Mouse (Mus musculus) myocyte (in vitro differentiated cells): ENCODE measurements around the gene Wdr64. TPM values are rescaled to one million over a fixed set of nuclear protein-coding genes. Genes with fewer than 3 reads are reported as not detected.

Source experiments
- H3K27me3 ChIP-seq: one replicate; pipeline ENCODE4 v1.6.1; 2011; ENCODE audit not compliant: control insufficient read depth, insufficient read depth, insufficient read length
- H3K36me3 ChIP-seq: one replicate; pipeline ENCODE4 v1.6.1; 2011; ENCODE audit not compliant: control insufficient read depth, insufficient read depth
- H3K4me2 ChIP-seq: one replicate; pipeline ENCODE4 v1.6.1; 2011; ENCODE audit warnings: low read depth, control low read depth
- H3K4me3 ChIP-seq: one replicate; pipeline ENCODE4 v1.5.1; 2011; ENCODE audit warnings: mild to moderate bottlenecking, control low read depth, moderate library complexity
- H3K79me2 ChIP-seq: one replicate; pipeline ENCODE4 v1.6.1; 2011; ENCODE audit not compliant: control insufficient read depth, insufficient read depth
- H3ac ChIP-seq: one replicate; pipeline ENCODE4 v1.6.1; 2011; ENCODE audit not compliant: control insufficient read depth, insufficient read length
- CEBPB ChIP-seq: IDR thresholded peaks from 2 replicates; pipeline ENCODE4 v1.6.1; 2011; ENCODE audit warnings: mild to moderate bottlenecking, moderate library complexity; ENCODE audit not compliant: poor library complexity, insufficient read depth, severe bottlenecking
- E2F4 ChIP-seq: IDR thresholded peaks from one replicate; pipeline ENCODE4 v1.6.1; 2011; ENCODE audit warnings: mild to moderate bottlenecking, control low read depth, moderate library complexity; ENCODE audit not compliant: insufficient read depth
- MAX ChIP-seq: IDR thresholded peaks from one replicate; pipeline ENCODE4 v1.6.1; 2011; ENCODE audit warnings: low read depth, mild to moderate bottlenecking, control low read depth
- MYOD1 ChIP-seq, 3 experiments: IDR thresholded peaks; one replicate each; pipeline ENCODE4 v1.6.1; 2011; ENCODE audit warnings: control low read depth in 2 of 3, low read depth in 2 of 3, mild to moderate bottlenecking in 2 of 3, moderate library complexity in 1 of 3; ENCODE audit not compliant: insufficient read length in 2 of 3, control insufficient read depth in 1 of 3
- MYOG ChIP-seq, 3 experiments: IDR thresholded peaks; one replicate each; pipeline ENCODE4 v1.6.1; 2011; ENCODE audit warnings: control low read depth in 2 of 3, low read depth in 2 of 3, mild to moderate bottlenecking in 2 of 3; ENCODE audit not compliant: insufficient read length in 2 of 3, control insufficient read depth in 1 of 3, insufficient read depth in 1 of 3
- POLR2A ChIP-seq: IDR thresholded peaks from one replicate; pipeline ENCODE4 v1.6.1; 2011; ENCODE audit warnings: low read depth, mild to moderate bottlenecking, control low read depth, moderate library complexity; ENCODE audit not compliant: insufficient read length
- POLR2AphosphoS2 ChIP-seq: IDR thresholded peaks from one replicate; pipeline ENCODE4 v1.6.1; 2011; ENCODE audit warnings: low read depth, control low read depth; ENCODE audit not compliant: insufficient read length
- REST ChIP-seq: IDR thresholded peaks from one replicate; pipeline ENCODE4 v1.6.1; 2011; ENCODE audit warnings: mild to moderate bottlenecking, control low read depth, moderate library complexity; ENCODE audit not compliant: insufficient read depth, insufficient read length
- SRF ChIP-seq: IDR thresholded peaks from one replicate; pipeline ENCODE4 v1.6.1; 2011; ENCODE audit warnings: low read depth; ENCODE audit not compliant: control insufficient read depth, insufficient read length
- TCF12 ChIP-seq: IDR thresholded peaks from one replicate; pipeline ENCODE4 v1.6.1; 2011; ENCODE audit warnings: mild to moderate bottlenecking, control low read depth; ENCODE audit not compliant: poor library complexity, insufficient read depth, severe bottlenecking
- TCF3 ChIP-seq: IDR thresholded peaks from one replicate; pipeline ENCODE4 v1.6.1; 2011; ENCODE audit warnings: low read depth, control low read depth; ENCODE audit not compliant: insufficient read length
- USF1 ChIP-seq: IDR thresholded peaks from one replicate; pipeline ENCODE4 v1.6.1; 2011; ENCODE audit warnings: low read depth, mild to moderate bottlenecking, control low read depth, moderate library complexity
- polyA plus RNA-seq: library from polyadenylated mRNA; unstranded; fragments of >200 nt; fragmentation: generic; extraction: Trizol; gene quantifications from one replicate; pipeline ENCODE4 v1.2.1, GENCODE M21; 2012; ENCODE audit warnings: missing spikeins

Gene Wdr64
- polyA plus RNA-seq, 1 experiment: not detected

GRCm38 (mm10) chr1:175670042-175670441, 28.4 kb upstream of the Wdr64 start:
- Histone ChIP-seq H3K79me2 (no peaks in the 10 kb centered on the region), H3K4me2 (no peak overlapping the region), H3ac (no peak overlapping the region), H3K27me3 (no peaks in the 10 kb centered on the region), H3K36me3 (no peaks in the 10 kb centered on the region), H3K4me3 (no peak overlapping the region)
- peak in 1 of 3 experiments; percentile 28 for TF ChIP-seq MYOD1 (IDR thresholded peaks at IDR 0.05; ENCODE audit: control insufficient read depth in 1 of 3, insufficient read length in 2 of 3, low read depth in 2 of 3)
- TF ChIP-seq E2F4: no peak

GRCm38 (mm10) chr1:175671626-175672025, 26.8 kb upstream of the Wdr64 start:
- no peaks in the 10 kb centered on the region for H3K27me3 ChIP-seq
- no peak overlapping the region for H3ac ChIP-seq
- TF ChIP-seq REST (no peak), POLR2AphosphoS2 (no peak), MAX (no peak), TCF12 (no peak), E2F4 (no peak), MYOD1 (IDR thresholded peaks at IDR 0.05; ENCODE audit: control insufficient read depth in 1 of 3, insufficient read length in 2 of 3, low read depth in 2 of 3) (no peak)
- no peak overlapping the region for H3K4me2 ChIP-seq
- H3K4me3 ChIP-seq: no peak overlapping the region
- no peaks in the 10 kb centered on the region for H3K36me3 ChIP-seq
- H3K79me2 ChIP-seq: no peaks in the 10 kb centered on the region

GRCm38 (mm10) chr1:175673563-175674325, 24.6 kb upstream of the Wdr64 start:
- H3K79me2 ChIP-seq: no peaks in the 10 kb centered on the region
- H3K36me3 ChIP-seq: peaks cover 5% of the 10 kb centered on the region
- H3ac ChIP-seq: no peak overlapping the region
- H3K27me3 ChIP-seq: no peaks in the 10 kb centered on the region
- H3K4me2 ChIP-seq: peak overlapping the region; percentile 38
- TF ChIP-seq MYOD1 (IDR thresholded peaks at IDR 0.05; ENCODE audit: control insufficient read depth in 1 of 3, insufficient read length in 2 of 3, low read depth in 2 of 3): peak in 2 of 3 experiments; percentile 5 to 84
- no peak for TF ChIP-seq POLR2AphosphoS2
- TF ChIP-seq USF1: no peak
- peak; percentile 0 for TF ChIP-seq TCF12
- no peak for TF ChIP-seq TCF3
- peak in 1 of 3 experiments; percentile 20 for TF ChIP-seq MYOG (IDR thresholded peaks at IDR 0.05; ENCODE audit: control insufficient read depth in 1 of 3, insufficient read depth in 1 of 3, insufficient read length in 2 of 3, low read depth in 2 of 3)
- no peak for TF ChIP-seq E2F4
- TF ChIP-seq POLR2A: no peak
- no peak for TF ChIP-seq CEBPB
- no peak for TF ChIP-seq SRF
- no peak for TF ChIP-seq MAX
- TF ChIP-seq REST: no peak
- no peak overlapping the region for H3K4me3 ChIP-seq

- no peak overlapping the region for H3K4me3 ChIP-seq
- no peaks in the 10 kb centered on the region for H3K27me3 ChIP-seq
- H3K79me2 ChIP-seq: no peaks in the 10 kb centered on the region
- no peak overlapping the region for H3K4me2 ChIP-seq
- peaks cover 5% of the 10 kb centered on the region for H3K36me3 ChIP-seq
- TF ChIP-seq TCF12 (no peak), E2F4 (no peak), SRF (no peak), TCF3 (no peak), MAX (no peak)
- H3ac ChIP-seq: no peak overlapping the region
These were observed 23.3 kb upstream of the Wdr64 start for GRCm38 (mm10) chr1:175675116-175675515.

GRCm38 (mm10) chr1:175677459-175677858, 20.9 kb upstream of the Wdr64 start:
- H3K4me3 ChIP-seq: no peak overlapping the region
- H3K27me3 ChIP-seq: no peaks in the 10 kb centered on the region
- no peaks in the 10 kb centered on the region for H3K79me2 ChIP-seq
- peaks cover 5% of the 10 kb centered on the region for H3K36me3 ChIP-seq
- no peak for TF ChIP-seq USF1
- no peak for TF ChIP-seq POLR2AphosphoS2
- TF ChIP-seq POLR2A: no peak
- TF ChIP-seq MYOG (IDR thresholded peaks at IDR 0.05; ENCODE audit: control insufficient read depth in 1 of 3, insufficient read depth in 1 of 3, insufficient read length in 2 of 3, low read depth in 2 of 3): no peak
- TF ChIP-seq TCF12: no peak
- TF ChIP-seq SRF: no peak
- no peak for TF ChIP-seq REST
- no peak for TF ChIP-seq MYOD1 (IDR thresholded peaks at IDR 0.05; ENCODE audit: control insufficient read depth in 1 of 3, insufficient read length in 2 of 3, low read depth in 2 of 3)
- TF ChIP-seq CEBPB: no peak
- no peak for TF ChIP-seq TCF3
- no peak for TF ChIP-seq E2F4
- no peak overlapping the region for H3K4me2 ChIP-seq
- no peak overlapping the region for H3ac ChIP-seq
